Mouse (Mus musculus): ENCODE results near the gene Syngr3. TPM values are rescaled to one million over a fixed set of nuclear protein-coding genes. Genes with fewer than 3 reads are reported as not detected.

Gene Syngr3
- polyA plus RNA-seq, 1 experiment from 2014 or later, result 8.2 TPM

DNA sequence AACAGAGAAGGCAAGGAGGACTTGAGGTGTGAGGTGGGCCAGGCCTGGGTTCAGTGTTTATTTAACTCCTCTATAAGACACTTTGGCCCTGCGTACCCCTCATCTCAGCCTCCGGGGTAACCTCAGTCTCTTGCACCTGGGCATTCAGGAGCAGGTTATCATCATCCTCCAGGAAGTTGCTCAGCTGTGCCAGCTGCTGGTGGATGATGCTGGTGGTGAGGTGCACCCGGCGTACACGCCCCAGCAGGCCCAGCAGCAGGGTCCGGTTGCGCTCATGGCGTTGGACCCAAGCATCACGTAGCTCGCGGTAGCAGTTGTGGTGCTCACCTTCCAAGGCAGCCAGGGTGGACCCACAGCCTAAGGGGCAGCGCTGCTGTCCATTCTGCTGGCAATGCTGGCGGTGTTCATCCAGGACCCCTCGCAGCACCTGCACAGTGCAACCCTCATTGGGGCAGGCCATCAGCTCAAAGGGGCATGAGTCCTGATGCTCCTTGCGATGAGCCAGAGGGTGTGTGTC is 26.5 kb upstream of the Syngr3 start:
- Histone ChIP-seq H3K36me3 (ENCODE audit: control insufficient read depth, insufficient read depth, low read length) (peaks cover 25% of the 10 kb centered on the region), H3K27ac (replicated peaks; ENCODE audit: low read depth, low read length) (no peak overlapping the region), H3K27me3 (replicated peaks; ENCODE audit: control insufficient read depth, insufficient read depth, low read length) (no peaks in the 10 kb centered on the region), H3K4me1 (ENCODE audit: control insufficient read depth, insufficient read depth, low read length) (peaks cover under 1% of the 10 kb centered on the region; the same call in 1 of the 2 replicates), H3K4me3 (ENCODE audit: low read depth, low read length) (no peak overlapping the region), H3K9me3 (ENCODE audit: control insufficient read depth, low read length) (no peaks in the 10 kb centered on the region), H3K4me2 (ENCODE audit: low read depth, low read length) (no peak overlapping the region), H3K9ac (ENCODE audit: low read depth, low read length) (no peak overlapping the region)
- DNase-seq (ENCODE audit: low spot score) (no peak), ATAC-seq (ENCODE audit: low read depth) (no peak)
- WGBS, result 96% methylated on average over 15 of the region's 15 CpGs

DNA sequence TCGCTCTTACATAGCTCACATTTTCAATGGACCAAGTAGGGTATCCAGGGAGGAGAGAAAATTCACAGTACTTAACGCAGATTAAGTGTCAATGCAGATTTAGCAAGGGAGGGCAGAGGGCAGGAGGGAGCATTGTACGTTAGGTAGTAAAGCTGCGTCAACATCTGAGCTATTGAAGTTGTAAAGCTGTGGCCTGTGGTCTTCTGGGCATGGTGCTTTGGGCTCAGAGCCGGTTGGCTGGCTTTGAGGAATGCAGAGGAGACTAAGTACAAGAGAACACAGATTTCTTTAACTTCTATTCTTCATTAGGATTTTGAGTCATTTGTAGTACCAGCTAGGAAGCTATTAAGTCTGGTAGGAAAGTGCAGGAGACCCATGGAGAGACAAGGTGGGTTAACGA is 25.8 kb upstream of the Syngr3 start:
- DNase-seq (ENCODE audit: low spot score) (no peak), ATAC-seq (ENCODE audit: low read depth) (no peak)
- no peaks in the 10 kb centered on the region; the same call in 1 of the 2 replicates for H3K4me1 ChIP-seq (ENCODE audit: control insufficient read depth, insufficient read depth, low read length)
- no peak overlapping the region for H3K27ac ChIP-seq (replicated peaks; ENCODE audit: low read depth, low read length)
- 78% methylated on average over 6 of the region's 6 CpGs for WGBS
- no peaks in the 10 kb centered on the region for H3K9me3 ChIP-seq (ENCODE audit: control insufficient read depth, low read length)
- H3K4me3 ChIP-seq (ENCODE audit: low read depth, low read length), result no peak overlapping the region
- H3K4me2 ChIP-seq (ENCODE audit: low read depth, low read length), result no peak overlapping the region
- H3K27me3 ChIP-seq (replicated peaks; ENCODE audit: control insufficient read depth, insufficient read depth, low read length), result no peaks in the 10 kb centered on the region
- H3K36me3 ChIP-seq (ENCODE audit: control insufficient read depth, insufficient read depth, low read length), result peaks cover 21% of the 10 kb centered on the region; the same call in 1 of the 2 replicates
- no peak overlapping the region for H3K9ac ChIP-seq (ENCODE audit: low read depth, low read length)

DNA sequence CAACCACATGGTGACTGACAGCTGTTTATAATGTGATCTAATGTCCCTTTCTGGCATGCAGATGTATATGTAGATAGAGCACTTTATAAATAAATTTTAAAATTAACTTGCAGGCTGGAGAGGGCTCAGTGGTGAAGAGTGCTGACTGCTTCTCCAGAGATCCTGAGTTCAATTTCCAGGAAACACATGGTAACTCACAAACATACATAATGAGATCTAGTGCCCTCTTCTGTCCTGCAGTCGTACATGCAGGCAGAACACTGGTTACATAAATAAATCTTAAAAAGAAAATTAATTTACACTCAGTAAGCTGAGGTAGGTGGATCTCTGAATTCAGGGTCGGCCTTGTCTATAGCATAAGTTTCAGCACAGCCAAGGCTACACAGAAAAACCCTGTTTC is 18.9 kb upstream of the Syngr3 start:
- DNase-seq (ENCODE audit: low spot score) (peak; percentile 58), ATAC-seq (ENCODE audit: low read depth) (no peak)
- Histone ChIP-seq H3K9me3 (ENCODE audit: control insufficient read depth, low read length) (no peaks in the 10 kb centered on the region), H3K36me3 (ENCODE audit: control insufficient read depth, insufficient read depth, low read length) (peaks cover 17% of the 10 kb centered on the region), H3K9ac (ENCODE audit: low read depth, low read length) (no peak overlapping the region; the same call in 1 of the 2 replicates), H3K27me3 (replicated peaks; ENCODE audit: control insufficient read depth, insufficient read depth, low read length) (no peaks in the 10 kb centered on the region), H3K27ac (replicated peaks; ENCODE audit: low read depth, low read length) (no peak overlapping the region), H3K4me2 (ENCODE audit: low read depth, low read length) (0 out of 2 replicates have a peak overlapping the region, but pooled peaks have one; percentile 71), H3K4me1 (ENCODE audit: control insufficient read depth, insufficient read depth, low read length) (no peaks in the 10 kb centered on the region; the same call in 1 of the 2 replicates), H3K4me3 (ENCODE audit: low read depth, low read length) (no peak overlapping the region)
- 32% methylated on average over 2 of the region's 2 CpGs for WGBS

DNA sequence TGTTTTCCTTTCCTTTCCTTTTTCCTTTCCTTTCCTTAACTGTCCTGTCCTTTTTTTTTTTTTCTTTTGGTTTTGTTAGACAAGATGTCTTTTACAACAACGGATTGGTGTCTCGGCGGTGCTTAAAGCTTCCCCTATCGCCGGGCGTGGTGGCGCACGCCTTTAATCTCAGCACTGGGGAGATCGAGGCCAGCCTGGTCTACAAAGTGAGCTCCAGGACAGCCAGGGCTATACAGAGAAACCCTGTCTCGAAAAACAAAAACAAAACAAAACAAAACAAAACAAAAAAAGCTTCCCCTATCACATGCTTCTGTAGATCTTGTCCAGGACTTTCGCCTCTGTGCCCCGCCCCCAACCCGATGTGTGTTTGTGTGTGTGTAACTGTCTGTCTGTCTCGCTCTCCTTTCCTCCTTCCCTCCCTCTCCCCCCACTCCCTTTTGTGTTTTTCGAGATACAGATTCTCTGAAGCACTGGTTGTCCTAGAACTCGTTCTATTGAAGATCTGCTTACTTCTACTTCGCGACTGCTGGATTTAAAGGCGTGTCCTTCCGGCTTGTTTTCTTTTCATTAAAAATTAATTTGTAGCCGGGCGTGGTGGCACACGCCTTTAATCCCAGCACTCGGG is 18.2 kb upstream of the Syngr3 start:
- no peaks in the 10 kb centered on the region for H3K27me3 ChIP-seq (replicated peaks; ENCODE audit: control insufficient read depth, insufficient read depth, low read length)
- peak overlapping the region; percentile 73 for H3K9ac ChIP-seq (ENCODE audit: low read depth, low read length)
- peak overlapping the region; percentile 78 for H3K27ac ChIP-seq (replicated peaks; ENCODE audit: low read depth, low read length)
- no peaks in the 10 kb centered on the region for H3K9me3 ChIP-seq (ENCODE audit: control insufficient read depth, low read length)
- H3K4me3 ChIP-seq (ENCODE audit: low read depth, low read length), result peak overlapping the region; percentile 70
- DNase-seq (ENCODE audit: low spot score) (peak; percentile 25), ATAC-seq (ENCODE audit: low read depth) (0 out of 2 replicates have a peak, but pooled peaks have one; percentile 39)
- no peaks in the 10 kb centered on the region; the same call in 1 of the 2 replicates for H3K4me1 ChIP-seq (ENCODE audit: control insufficient read depth, insufficient read depth, low read length)
- H3K36me3 ChIP-seq (ENCODE audit: control insufficient read depth, insufficient read depth, low read length), result peaks cover 18% of the 10 kb centered on the region
- peak overlapping the region; percentile 71 for H3K4me2 ChIP-seq (ENCODE audit: low read depth, low read length)
- 4% methylated on average over 24 of the region's 24 CpGs for WGBS

DNA sequence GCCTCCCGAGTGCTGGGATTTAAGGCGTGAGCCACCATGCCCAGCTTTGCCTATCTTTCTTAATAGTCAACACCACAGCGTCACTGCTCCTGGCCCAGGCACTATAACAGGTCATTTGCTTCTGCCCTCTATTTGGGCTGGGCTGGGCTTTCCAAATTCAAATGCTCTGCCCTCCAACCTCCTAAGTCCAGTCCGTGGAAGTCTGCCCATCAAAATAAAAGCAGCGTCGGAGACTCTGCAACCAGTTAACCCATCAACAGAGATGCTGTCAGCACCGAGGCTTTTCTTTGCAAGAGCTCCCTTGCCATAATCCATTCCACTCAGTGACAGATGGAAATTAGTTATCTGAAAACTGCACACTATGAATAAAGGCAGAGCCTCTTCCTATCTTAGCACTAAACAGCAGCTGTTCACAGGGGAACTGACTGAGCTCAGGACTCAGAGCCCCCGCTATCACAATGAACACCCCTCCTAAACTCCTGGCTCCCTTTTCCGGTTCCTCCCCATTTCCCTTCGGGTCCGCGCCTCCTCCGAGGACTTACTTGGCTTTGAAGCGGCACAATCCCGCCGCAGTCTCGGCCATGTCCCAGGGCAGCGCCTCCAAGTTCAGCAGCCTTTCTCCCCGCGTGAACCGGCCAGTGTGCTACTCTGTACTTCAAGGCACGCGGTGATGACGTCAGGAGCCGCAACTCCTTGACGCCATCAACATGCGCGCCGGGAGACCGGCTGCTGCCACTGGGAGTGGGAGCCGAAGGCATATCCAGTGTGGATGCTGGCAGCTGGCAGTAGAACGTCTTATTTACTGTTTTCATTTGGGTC is 17.4 kb upstream of the Syngr3 start, which contains the start of gene Tbl3:
Gene Tbl3, minus strand, starts transcription at position 679 of the 819 bp plus-strand sequence.
- Histone ChIP-seq H3K9me3 (ENCODE audit: control insufficient read depth, low read length) (no peaks in the 10 kb centered on the region), H3K4me1 (ENCODE audit: control insufficient read depth, insufficient read depth, low read length) (no peaks in the 10 kb centered on the region; the same call in 1 of the 2 replicates), H3K4me3 (ENCODE audit: low read depth, low read length) (peak within 1 kb of the TSS; percentile 70), H3K27me3 (replicated peaks; ENCODE audit: control insufficient read depth, insufficient read depth, low read length) (no peaks in the 10 kb centered on the region), H3K4me2 (ENCODE audit: low read depth, low read length) (peak within 1 kb of the TSS; percentile 71), H3K36me3 (ENCODE audit: control insufficient read depth, insufficient read depth, low read length) (peaks cover 24% of the 10 kb centered on the region), H3K9ac (ENCODE audit: low read depth, low read length) (peak within 1 kb of the TSS; percentile 73), H3K27ac (replicated peaks; ENCODE audit: low read depth, low read length) (peak within 1 kb of the TSS; percentile 78)
- DNase-seq (ENCODE audit: low spot score) (peak; percentile 96), ATAC-seq (ENCODE audit: low read depth) (peak; percentile 93)
- 5% methylated on average over 32 of the region's 32 CpGs for WGBS

DNA sequence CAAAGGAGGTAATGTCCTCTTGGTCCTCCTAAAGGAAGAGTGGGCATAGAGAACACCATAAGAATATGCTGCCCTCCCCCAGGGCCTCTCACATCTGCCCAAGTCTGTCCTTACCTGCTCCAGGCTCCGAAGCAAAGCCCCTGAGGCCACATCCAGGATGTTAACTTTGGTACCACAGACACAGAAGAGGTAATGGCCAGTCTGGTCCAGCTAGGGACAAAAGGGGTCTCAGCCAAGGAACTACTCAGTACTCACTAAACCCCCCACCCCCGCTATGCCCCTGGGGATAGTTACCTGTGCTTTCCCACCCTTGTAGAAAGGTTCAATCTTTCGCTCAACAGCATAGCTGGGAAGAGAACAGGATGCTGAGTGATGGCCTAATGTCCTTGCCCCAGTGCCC is 16.1 kb upstream of the Syngr3 start:
- 92% methylated on average over 3 of the region's 3 CpGs for WGBS
- ATAC-seq (ENCODE audit: low read depth) (no peak), DNase-seq (ENCODE audit: low spot score) (no peak)
- H3K4me3 ChIP-seq (ENCODE audit: low read depth, low read length), result no peak overlapping the region
- H3K36me3 ChIP-seq (ENCODE audit: control insufficient read depth, insufficient read depth, low read length), result peaks cover 37% of the 10 kb centered on the region
- H3K9ac ChIP-seq (ENCODE audit: low read depth, low read length), result no peak overlapping the region
- H3K9me3 ChIP-seq (ENCODE audit: control insufficient read depth, low read length), result no peaks in the 10 kb centered on the region
- no peaks in the 10 kb centered on the region; the same call in 1 of the 2 replicates for H3K4me1 ChIP-seq (ENCODE audit: control insufficient read depth, insufficient read depth, low read length)
- H3K27ac ChIP-seq (replicated peaks; ENCODE audit: low read depth, low read length), result no peak overlapping the region
- H3K27me3 ChIP-seq (replicated peaks; ENCODE audit: control insufficient read depth, insufficient read depth, low read length), result no peaks in the 10 kb centered on the region
- H3K4me2 ChIP-seq (ENCODE audit: low read depth, low read length), result no peak overlapping the region

DNA sequence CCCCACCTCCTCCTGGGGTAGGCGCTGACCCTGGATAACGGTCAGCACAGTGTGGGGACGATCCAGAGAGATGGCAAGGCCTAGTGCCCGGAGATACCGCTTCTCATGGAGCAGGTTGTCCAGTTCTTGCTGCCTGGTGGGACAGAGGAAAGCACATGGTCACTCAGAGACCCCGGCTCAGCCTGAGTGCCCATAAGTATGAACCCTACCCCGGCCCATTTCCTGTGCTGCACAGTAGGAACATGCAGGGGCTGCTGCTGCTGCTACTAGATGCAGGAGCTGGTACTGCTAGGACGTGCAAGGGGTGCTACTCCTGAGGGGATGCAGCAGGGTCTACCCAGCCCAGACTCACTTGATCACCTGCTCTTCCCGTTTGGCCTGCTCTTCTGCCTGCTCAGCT is 11.5 kb upstream of the Syngr3 start:
- no peak for ATAC-seq (ENCODE audit: low read depth)
- Histone ChIP-seq H3K9ac (ENCODE audit: low read depth, low read length) (no peak overlapping the region; the same call in 1 of the 2 replicates), H3K4me3 (ENCODE audit: low read depth, low read length) (no peak overlapping the region), H3K27ac (replicated peaks; ENCODE audit: low read depth, low read length) (no peak overlapping the region), H3K4me2 (ENCODE audit: low read depth, low read length) (no peak overlapping the region), H3K36me3 (ENCODE audit: control insufficient read depth, insufficient read depth, low read length) (peaks cover 53% of the 10 kb centered on the region), H3K4me1 (ENCODE audit: control insufficient read depth, insufficient read depth, low read length) (peaks cover 11% of the 10 kb centered on the region), H3K9me3 (ENCODE audit: control insufficient read depth, low read length) (no peaks in the 10 kb centered on the region), H3K27me3 (replicated peaks; ENCODE audit: control insufficient read depth, insufficient read depth, low read length) (no peaks in the 10 kb centered on the region)
- DNase-seq (ENCODE audit: low spot score), result no peak
- WGBS, result 94% methylated on average over 9 of the region's 9 CpGs

DNA sequence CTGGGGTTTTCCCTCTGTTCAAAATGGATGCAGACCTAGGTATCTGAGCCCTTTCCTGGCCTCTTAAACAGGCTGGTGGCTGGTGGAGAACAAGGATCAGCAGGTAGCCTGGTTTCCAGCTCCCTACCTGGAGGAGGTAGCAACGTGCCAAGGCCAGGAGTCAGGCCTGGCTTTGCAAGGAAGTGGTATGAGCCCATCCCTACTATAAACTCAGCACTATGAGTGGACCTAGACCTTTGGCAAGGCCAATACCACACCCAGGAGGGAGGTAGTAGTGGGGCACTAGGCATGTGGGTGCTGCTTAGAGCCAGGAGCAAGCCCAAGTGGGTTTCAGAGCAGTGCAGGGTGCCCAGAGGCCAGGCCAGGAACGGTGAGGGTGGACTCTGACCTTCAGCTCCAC is 9.7 kb upstream of the Syngr3 start:
- Histone ChIP-seq H3K4me1 (ENCODE audit: control insufficient read depth, insufficient read depth, low read length) (peaks cover 16% of the 10 kb centered on the region), H3K27ac (replicated peaks; ENCODE audit: low read depth, low read length) (no peak overlapping the region), H3K4me2 (ENCODE audit: low read depth, low read length) (no peak overlapping the region), H3K9ac (ENCODE audit: low read depth, low read length) (no peak overlapping the region), H3K36me3 (ENCODE audit: control insufficient read depth, insufficient read depth, low read length) (peaks cover 44% of the 10 kb centered on the region), H3K27me3 (replicated peaks; ENCODE audit: control insufficient read depth, insufficient read depth, low read length) (no peaks in the 10 kb centered on the region), H3K9me3 (ENCODE audit: control insufficient read depth, low read length) (no peaks in the 10 kb centered on the region), H3K4me3 (ENCODE audit: low read depth, low read length) (no peak overlapping the region)
- 75% methylated on average over 2 of the region's 2 CpGs for WGBS
- ATAC-seq (ENCODE audit: low read depth), result no peak
- no peak for DNase-seq (ENCODE audit: low spot score)

All from embryonic facial prominence, embryonic 14.5 days (tissue).